Mouse (Mus musculus) heart, adult 2 months (tissue): ENCODE data around the gene Itpr1. TPM values are rescaled to one million over a fixed set of nuclear protein-coding genes. Genes with fewer than 3 reads are reported as not detected.

Experiments used
- DNase-seq, 2 experiments: peaks; one replicate each; pipeline ENCODE4 v3.0.0; 2021
- H3K27ac ChIP-seq: fragments of 200-600 bp; 2 replicates; pipeline ENCODE4 v1.8.1; 2022
- H3K27me3 ChIP-seq: fragments of 200-500 bp; 2 replicates; pipeline ENCODE4 v1.6.1; 2012; ENCODE audit warnings: mild to moderate bottlenecking, low read length, inconsistent platforms, mixed read lengths; ENCODE audit not compliant: control insufficient read depth, insufficient read depth
- H3K36me3 ChIP-seq: fragments of 200-500 bp; 2 replicates; pipeline ENCODE4 v1.6.1; 2012; ENCODE audit warnings: low read length, inconsistent platforms; ENCODE audit not compliant: control insufficient read depth, insufficient read depth
- H3K4me1 ChIP-seq: fragments of 200-500 bp; 2 replicates; pipeline ENCODE4 v1.6.1; 2011; ENCODE audit warnings: low read length; ENCODE audit not compliant: control insufficient read depth, insufficient read depth
- H3K4me3 ChIP-seq: fragments of 200-600 bp; 2 replicates; pipeline ENCODE4 v1.8.1; 2022
- H3K79me2 ChIP-seq: fragments of 200-500 bp; replicated peaks from 2 replicates; pipeline ENCODE4 v1.6.1; 2012; ENCODE audit warnings: mild to moderate bottlenecking, inconsistent platforms, low read length, moderate library complexity, mixed read lengths; ENCODE audit not compliant: control insufficient read depth, insufficient read depth
- H3K9ac ChIP-seq: fragments of 200-500 bp; 2 replicates; pipeline ENCODE4 v1.6.1; 2012; ENCODE audit warnings: low read depth, mild to moderate bottlenecking, control low read depth, inconsistent platforms, low read length, mixed read lengths
- CTCF ChIP-seq: fragments of 200-600 bp; IDR thresholded peaks from 2 replicates; pipeline ENCODE4 v1.8.1; 2022; ENCODE audit warnings: antibody characterized with exemption, mild to moderate bottlenecking, moderate library complexity
- EP300 ChIP-seq: fragments of 200-500 bp; IDR thresholded peaks from 2 replicates; pipeline ENCODE4 v1.6.1; 2011; ENCODE audit warnings: low read depth, low read length, control low read depth; ENCODE audit not compliant: insufficient read depth
- POLR2A ChIP-seq: fragments of 200-500 bp; IDR thresholded peaks from 2 replicates; pipeline ENCODE4 v1.6.1; 2011; ENCODE audit warnings: mild to moderate bottlenecking, low read depth, low read length, control low read depth; ENCODE audit not compliant: insufficient read depth
- WGBS: fragments of 180-500 bp; shearing (Covaris S2); methylation state at CpG from one replicate; pipeline ENCODE4 v1.1.7; 2018; 5-methylcytosine and 5-hydroxymethylcytosine counted together
- intact Hi-C: fragments of 180-260 bp; cut with DNase I; formaldehyde crosslinking; loops from one replicate; pipeline ENCODE4 v1.15.1; 2025
- polyA plus RNA-seq: library from polyadenylated mRNA; depleted of rRNA; stranded (reverse); fragments of >200 nt; gene quantifications from 2 replicates; pipeline ENCODE4 v1.2.3, GENCODE M21; 2012
- total RNA-seq, 2 experiments: library from RNA; stranded (reverse); gene quantifications; 2 replicates each; pipeline ENCODE4 v1.2.3; 2021

The Itpr1 gene
- total and polyA plus RNA-seq, 3 experiments = 14.0 to 47.6 (median 37.9) TPM

DNA sequence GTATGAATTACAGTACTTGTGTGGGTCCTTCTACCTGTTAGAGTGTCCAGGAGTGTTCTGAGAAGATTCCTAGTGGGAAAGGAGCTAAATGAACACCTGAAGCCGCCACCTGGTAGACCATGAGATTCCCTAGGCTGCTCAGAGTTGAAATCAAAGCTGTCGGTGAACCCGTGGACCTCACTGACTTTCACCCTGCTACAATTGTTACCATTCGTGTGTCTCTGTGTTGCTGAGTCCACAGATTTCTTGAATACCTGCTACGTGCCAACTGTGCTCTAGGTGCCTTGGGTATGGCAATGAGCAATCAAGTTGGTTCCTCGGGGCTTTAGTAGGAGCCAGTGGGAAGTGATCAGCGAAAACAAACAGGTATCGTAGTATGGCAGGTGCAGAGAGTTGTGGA lies 3.9 kb downstream of the Itpr1 start:
- TF ChIP-seq POLR2A (no peak), EP300 (no peak), CTCF (no peak)
- H3K27ac ChIP-seq = no peak overlapping the region; the same call in 1 of the 2 replicates
- intact Hi-C loops = no loop called here

DNA sequence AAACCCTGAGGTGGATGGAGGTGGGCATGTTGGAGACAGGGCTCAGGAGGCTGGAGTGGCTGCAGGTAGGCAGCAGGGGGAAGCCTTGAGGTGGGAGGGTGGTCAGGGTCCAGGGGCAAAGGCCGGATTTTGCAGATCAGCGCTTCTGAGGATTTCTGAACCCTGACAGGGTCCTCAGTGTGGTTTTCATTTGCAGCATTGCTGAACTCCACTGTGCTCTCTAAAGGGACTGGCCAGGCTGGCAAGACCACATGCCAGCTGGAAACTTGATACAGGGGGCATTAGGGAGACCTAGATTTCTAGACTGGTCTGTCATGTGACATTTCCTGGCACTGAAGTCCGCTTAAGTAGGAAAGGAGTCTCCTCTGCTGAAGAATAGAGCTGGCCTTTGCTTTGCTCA lies 5.1 kb downstream of the Itpr1 start:
- Histone ChIP-seq H3K4me1 (peaks cover 13% of the 10 kb centered on the region), H3K27me3 (no peaks in the 10 kb centered on the region), H3K36me3 (peaks cover 37% of the 10 kb centered on the region), H3K9ac (no peak overlapping the region), H3K27ac (no peak overlapping the region; the same call in 1 of the 2 replicates), H3K79me2 (peaks cover 4% of the 10 kb centered on the region), H3K4me3 (no peak overlapping the region)
- intact Hi-C loops = no loop called here
- no peak for TF ChIP-seq EP300
- TF ChIP-seq POLR2A = no peak
- TF ChIP-seq CTCF = no peak
- WGBS = 79% methylated on average over 3 of the region's 3 CpGs
- no peak for DNase-seq

More for the DNA sequence above, 3.9 kb downstream of the Itpr1 start:
- DNase-seq = no peak
- peaks cover 13% of the 10 kb centered on the region for H3K4me1 ChIP-seq
- H3K36me3 ChIP-seq = peaks cover 30% of the 10 kb centered on the region
- 81% methylated on average over 8 of the region's 8 CpGs for WGBS
- peaks cover 4% of the 10 kb centered on the region for H3K79me2 ChIP-seq
- H3K27me3 ChIP-seq = no peaks in the 10 kb centered on the region
- H3K9ac ChIP-seq = no peak overlapping the region
- H3K4me3 ChIP-seq = no peak overlapping the region

DNA sequence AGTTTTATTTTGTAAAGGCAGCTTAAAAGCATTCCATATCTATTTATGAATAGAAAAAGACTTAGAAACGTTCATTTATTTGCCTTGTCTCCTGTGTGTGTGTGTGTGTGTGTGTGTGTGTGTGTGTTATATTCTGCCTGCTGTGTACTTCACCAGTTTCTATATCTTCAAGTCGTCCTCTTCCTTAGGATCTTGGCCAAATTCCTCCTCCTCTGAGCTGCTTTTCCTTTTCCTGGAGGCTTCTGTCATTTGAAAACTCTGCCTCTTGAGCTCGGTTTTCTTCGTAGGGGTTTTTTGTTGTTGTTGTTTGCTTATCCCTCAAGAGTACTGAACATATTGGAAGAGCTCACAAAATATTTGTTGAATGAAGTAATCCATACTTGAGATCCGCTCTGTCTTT lies 9.5 kb downstream of the Itpr1 start:
- H3K9ac ChIP-seq = no peak overlapping the region
- intact Hi-C loops = no loop called here
- TF ChIP-seq POLR2A (no peak), CTCF (no peak), EP300 (no peak)
- 43% methylated on average over 5 of the region's 5 CpGs for WGBS
- H3K27me3 ChIP-seq = no peaks in the 10 kb centered on the region
- H3K36me3 ChIP-seq = peaks cover 47% of the 10 kb centered on the region
- peaks cover 6% of the 10 kb centered on the region for H3K79me2 ChIP-seq
- peak overlapping the region; percentile 5; the same call in 1 of the 2 replicates for H3K27ac ChIP-seq
- H3K4me3 ChIP-seq = no peak overlapping the region
- H3K4me1 ChIP-seq = peaks cover 14% of the 10 kb centered on the region
- DNase-seq = no peak

DNA sequence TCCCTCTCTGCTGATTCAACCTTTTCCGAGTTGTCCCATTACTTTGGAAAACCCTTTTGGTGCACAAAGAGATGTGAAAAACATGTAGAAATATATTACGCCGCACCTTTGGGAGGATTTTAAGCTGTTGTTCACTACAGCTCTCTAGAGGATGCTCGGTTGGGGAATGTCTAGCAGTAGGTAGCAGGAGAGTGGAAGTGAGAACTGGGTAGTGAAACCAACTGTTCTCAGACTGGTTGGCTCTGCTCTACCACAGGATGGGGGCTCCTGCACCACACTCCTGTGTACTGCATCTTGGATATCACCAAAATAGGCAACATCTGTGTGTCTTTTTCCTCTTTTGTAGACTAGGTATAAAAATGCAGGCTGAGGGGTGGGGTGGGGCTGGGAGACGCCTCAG lies 10.0 kb downstream of the Itpr1 start:
- no peak for TF ChIP-seq POLR2A
- no peak for TF ChIP-seq EP300
- no peak for TF ChIP-seq CTCF
- Histone ChIP-seq H3K4me3 (no peak overlapping the region), H3K36me3 (peaks cover 45% of the 10 kb centered on the region), H3K9ac (no peak overlapping the region), H3K27me3 (no peaks in the 10 kb centered on the region), H3K79me2 (peaks cover 4% of the 10 kb centered on the region), H3K4me1 (peaks cover 14% of the 10 kb centered on the region), H3K27ac (no peak overlapping the region; the same call in 1 of the 2 replicates)
- WGBS = 90% methylated on average over 5 of the region's 5 CpGs
- DNase-seq = no peak
- intact Hi-C loops = no loop called here

DNA sequence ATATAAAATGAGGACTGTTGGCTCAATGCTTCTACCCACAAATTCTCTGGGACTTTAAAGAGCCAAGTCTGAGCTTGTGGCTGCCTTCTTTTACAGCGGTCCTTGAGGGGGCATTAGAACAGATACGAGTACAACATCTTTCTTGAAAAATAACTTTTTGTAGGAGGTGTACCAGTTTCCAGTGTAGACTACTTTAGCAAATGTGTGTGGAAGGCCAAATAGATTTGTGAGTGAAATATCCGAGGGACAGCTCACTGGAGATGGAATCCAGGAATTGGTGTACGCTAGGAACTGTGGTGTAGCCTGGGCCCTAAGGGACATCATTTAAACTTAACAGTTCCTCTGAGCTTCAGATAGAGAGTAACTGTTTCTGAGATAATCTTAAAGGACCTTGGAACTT lies 11.5 kb downstream of the Itpr1 start:
- intact Hi-C loops = no loop called here
- Histone ChIP-seq H3K4me1 (peaks cover 11% of the 10 kb centered on the region), H3K9ac (no peak overlapping the region), H3K27me3 (no peaks in the 10 kb centered on the region), H3K79me2 (peaks cover 4% of the 10 kb centered on the region; the same call in 1 of the 2 replicates), H3K27ac (peak overlapping the region; percentile 56), H3K4me3 (no peak overlapping the region), H3K36me3 (peaks cover 42% of the 10 kb centered on the region)
- TF ChIP-seq CTCF (no peak), EP300 (no peak), POLR2A (no peak)
- DNase-seq = no peak
- WGBS = 66% methylated on average over 4 of the region's 4 CpGs

DNA sequence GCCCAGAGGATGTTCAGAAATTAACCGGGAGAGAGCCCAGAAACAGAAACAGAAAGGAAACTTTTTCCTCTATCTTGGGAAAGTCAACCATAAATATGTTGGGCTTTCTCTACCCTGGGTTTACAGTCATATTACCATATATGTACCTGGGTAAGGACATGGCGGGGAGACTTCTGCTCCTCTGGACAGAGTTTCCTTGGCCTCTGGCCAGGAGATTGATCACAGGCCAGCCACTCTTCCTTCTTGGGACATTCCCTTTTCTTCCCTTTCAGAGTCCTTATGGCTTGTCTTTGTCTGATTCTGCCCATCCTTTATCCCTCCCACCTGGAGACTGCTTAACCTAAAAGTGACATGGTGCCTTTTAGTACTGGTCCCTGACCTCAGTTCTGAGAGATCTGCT lies 12.1 kb downstream of the Itpr1 start:
- peaks cover 2% of the 10 kb centered on the region; the same call in 1 of the 2 replicates for H3K79me2 ChIP-seq
- DNase-seq = no peak
- peaks cover 38% of the 10 kb centered on the region for H3K36me3 ChIP-seq
- TF ChIP-seq EP300 (no peak), POLR2A (no peak), CTCF (no peak)
- intact Hi-C loops = loop anchor here (5.0 kb wide), 1 partner anchor 123 kb away; no protein-coding TSS in a partner anchor
- 48% methylated on average over 2 of the region's 2 CpGs for WGBS
- peaks cover 10% of the 10 kb centered on the region for H3K4me1 ChIP-seq
- H3K27me3 ChIP-seq = no peaks in the 10 kb centered on the region
- no peak overlapping the region for H3K4me3 ChIP-seq
- peak overlapping the region; percentile 56 for H3K27ac ChIP-seq
- H3K9ac ChIP-seq = no peak overlapping the region
